Mouse (Mus musculus) c-Kit-positive CD71-positive TER-119-positive erythroid progenitor cells, embryonic 14.5 days (primary cell): ENCODE results near the gene 1700012A03Rik.

Experiments used
- DNase-seq: peaks from one replicate; pipeline ENCODE4 v3.0.0-alpha.2; 2013; ENCODE audit warnings: low spot score

Gene 1700012A03Rik

DNA sequence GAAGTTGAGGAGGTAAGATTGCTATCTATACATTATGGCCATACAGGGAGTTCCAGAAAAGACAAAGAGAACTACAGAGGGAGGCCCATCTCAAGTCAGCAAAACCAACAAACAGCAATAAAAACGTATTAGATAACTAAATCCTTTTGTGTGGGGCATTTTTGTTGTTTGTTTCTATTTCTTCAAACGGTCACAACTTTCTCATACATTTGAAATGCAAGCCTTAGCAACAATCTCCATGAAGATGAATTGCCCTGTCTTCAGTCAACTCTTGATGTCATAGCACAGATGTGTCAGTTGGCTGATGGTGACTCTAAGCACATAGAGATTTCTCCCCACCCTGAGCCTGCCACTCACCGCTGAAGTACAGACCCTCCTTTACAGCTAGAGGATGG is at the start of gene 1700012A03Rik:
Gene 1700012A03Rik (plus strand): TSS at position 296 of the 395 bp plus-strand sequence.
- DNase-seq, result no peak

DNA sequence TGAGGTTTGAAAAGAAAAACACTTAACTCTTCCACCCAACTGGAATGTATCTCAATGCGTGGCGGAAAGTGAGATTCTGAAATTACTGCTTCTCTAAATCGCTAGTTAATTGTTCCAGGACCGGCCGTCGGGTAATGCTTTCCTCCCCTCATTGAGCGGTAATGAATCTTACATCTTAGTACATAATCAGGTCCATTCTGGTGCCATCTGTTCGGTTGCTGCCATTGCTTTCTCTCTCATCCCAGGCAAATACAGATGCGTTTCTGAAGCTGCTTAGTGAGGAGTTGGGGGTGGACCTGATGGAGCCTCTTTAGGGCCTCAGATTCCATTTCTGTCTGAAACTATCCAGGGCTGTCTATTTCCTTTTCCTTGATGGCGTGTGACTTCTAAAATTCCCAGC is 45.8 kb upstream of the 1700012A03Rik start:
- DNase-seq, result no peak

DNA sequence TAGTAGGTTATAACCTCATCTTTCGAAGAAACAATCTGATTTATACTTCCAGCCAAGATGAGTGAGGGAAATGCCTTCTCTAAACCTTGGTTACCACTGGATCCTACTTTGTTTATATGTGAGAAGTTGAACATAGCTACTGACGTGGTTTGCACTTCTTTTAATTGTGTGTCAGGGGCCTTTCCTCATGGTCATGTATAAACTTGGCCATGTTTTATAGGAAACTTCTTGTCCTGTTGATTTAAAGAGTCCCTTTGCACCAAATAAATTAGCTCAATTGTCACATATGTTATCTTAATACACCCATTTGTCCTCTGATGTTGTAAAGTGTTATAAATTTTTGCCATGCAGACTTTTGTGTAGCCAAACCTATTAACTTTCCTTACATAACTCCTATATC is 44.1 kb upstream of the 1700012A03Rik start:
- DNase-seq, result no peak

DNA sequence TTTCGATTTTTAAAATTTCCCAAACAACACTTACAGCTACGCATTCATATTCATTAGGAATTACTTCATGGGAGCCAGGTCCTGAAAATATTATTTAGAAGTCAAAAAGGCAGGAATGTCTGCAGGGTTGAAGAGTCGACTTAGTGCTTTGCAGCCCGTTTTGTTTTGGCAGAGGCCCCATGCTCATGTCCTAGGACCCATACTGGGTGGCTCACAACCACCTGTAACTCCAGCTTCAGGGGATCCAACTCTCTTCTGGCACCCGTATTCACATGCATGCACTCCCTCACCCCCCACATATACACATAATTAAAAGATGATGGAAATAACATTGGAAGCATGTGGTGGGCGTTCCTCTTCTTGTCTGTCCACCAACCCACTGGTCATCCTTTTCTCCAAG is 43.7 kb upstream of the 1700012A03Rik start:
- no peak for DNase-seq

DNA sequence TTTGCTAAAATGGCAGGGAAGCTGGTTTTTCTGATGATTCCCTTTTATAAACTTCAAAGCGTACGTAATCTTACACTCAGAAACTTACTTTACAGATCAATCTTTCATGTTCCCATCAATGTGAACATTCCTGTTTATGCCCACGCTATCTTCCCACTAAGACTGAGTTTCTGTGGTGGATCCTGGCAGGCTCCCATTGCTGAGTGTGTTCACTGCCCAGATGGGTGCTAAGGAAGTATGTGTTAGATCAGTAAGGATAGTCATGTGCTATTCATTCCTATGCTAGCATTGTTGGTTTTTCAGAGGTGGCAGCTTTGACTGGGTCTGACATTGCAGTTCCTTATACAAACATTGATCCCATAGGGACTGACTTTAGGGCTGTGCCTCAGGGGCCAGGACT is 42.7 kb upstream of the 1700012A03Rik start:
- no peak for DNase-seq

DNA sequence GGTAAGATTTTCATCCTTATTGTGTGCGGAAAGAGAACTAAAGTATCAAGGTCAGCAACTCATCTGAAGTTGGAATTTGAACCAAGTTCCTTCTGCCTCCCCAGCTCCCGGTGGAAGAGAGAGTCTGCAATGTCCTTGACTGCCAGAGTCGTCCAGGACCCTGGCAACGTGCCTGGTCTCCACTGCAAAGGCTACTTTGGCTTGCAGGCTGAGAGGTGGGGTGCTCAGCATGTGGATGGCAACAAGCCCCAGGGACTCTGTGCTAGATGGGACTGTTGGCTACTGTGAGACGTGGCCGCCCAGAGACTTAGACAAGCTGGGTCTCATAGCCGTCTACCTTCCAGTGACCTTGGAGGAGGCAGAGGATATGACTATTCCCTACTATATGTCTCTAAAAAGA is 33.2 kb upstream of the 1700012A03Rik start:
- no peak for DNase-seq

DNA sequence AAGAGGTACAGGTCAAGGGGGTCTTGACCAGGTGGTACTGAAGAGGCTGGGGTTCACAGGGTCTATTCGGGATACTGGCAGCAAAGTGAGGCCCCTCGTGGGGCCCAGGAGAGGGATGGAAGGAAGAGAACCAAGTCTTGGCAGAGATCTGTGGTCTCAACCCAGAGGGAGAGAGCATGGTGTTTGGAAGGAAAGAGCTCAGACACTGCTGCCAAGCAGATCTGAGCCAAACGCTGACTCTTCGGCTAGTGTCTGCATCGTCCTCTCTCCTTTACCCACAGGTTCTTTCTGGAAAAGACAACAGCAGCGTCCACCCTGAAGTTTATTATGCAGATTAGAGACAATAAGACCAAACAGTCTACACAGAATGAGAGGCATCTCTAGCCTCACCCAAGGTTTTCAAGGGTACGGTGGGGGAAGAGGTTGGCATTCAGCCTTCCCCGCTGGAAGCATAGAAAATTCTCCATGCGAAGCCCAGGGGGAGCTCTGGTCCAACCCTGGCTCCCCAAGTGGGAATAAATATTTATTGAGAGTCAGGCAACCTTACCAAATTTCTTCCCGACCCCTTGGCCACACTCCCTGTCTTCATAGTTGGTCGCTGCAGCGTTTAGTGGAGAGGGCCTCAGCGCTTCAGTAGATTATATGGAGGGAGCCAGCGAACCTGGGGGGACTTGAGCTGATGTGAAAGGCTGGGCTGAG is 32.5 kb upstream of the 1700012A03Rik start:
- no peak for DNase-seq

DNA sequence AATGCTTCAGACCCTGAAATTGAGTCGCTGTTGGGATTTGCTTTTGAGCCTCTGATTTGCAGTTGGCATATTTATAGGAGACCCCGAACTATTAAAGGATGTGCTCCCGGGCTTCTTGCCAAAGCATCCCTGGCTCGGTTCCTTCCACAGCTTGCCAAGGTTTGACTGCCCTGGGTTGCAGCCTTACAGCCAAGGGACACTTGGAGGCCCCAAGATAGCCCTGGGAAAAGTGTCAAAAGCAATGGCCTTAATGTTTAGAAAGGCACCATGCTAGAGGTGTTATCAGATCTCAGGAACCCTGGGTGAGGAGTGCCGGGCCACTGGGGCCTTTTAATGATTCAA is 32.0 kb upstream of the 1700012A03Rik start:
- no peak for DNase-seq

DNA sequence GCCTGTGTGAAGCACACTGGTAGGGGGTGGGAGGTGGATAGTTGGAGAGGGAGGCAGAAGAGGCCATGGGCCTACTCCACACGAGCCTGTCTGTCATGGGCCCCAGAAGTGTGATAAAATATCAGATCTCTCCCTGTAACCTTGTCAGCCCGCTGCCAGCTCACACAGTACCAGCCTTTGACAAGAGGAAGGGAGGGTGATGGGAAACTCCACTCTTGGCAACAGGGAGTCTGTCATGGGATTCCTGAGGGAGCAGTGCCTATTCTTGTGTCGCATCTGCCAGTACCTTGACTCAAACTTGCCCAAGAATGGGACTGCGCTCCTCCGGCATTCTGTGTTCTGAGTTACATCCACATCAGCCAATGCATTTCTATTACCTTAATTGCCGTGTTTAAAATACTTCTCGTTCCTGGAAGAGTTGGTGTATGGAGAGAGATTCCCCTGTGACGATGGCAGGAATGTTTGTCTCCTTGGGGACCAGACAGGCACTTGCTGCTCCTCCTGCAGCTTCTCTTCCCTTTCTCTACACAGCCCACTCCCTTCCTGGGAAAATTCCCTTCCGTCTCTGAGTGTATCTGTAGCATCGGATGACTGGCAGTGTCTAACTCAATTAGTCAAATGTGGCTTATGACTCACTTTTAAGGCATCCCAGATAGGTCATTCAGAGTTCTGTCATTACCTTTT is 28.1 kb upstream of the 1700012A03Rik start:
- DNase-seq, result no peak

DNA sequence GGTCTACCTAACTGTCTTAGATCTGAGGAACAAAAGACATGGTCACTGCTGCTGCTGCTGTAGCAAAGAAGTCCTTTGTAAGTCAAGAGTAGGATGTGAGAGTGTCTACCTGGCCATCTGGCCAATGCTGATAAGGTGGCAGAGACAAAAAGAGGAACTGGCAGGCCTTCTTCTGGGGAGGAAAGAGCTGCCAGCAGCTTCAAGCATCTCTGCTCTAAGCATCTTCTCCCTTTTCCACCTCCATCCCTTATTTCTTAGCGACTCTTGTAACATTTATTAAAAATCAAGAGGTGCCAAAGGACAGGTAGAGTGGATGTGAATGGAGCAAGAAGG is 27.5 kb upstream of the 1700012A03Rik start:
- no peak for DNase-seq

DNA sequence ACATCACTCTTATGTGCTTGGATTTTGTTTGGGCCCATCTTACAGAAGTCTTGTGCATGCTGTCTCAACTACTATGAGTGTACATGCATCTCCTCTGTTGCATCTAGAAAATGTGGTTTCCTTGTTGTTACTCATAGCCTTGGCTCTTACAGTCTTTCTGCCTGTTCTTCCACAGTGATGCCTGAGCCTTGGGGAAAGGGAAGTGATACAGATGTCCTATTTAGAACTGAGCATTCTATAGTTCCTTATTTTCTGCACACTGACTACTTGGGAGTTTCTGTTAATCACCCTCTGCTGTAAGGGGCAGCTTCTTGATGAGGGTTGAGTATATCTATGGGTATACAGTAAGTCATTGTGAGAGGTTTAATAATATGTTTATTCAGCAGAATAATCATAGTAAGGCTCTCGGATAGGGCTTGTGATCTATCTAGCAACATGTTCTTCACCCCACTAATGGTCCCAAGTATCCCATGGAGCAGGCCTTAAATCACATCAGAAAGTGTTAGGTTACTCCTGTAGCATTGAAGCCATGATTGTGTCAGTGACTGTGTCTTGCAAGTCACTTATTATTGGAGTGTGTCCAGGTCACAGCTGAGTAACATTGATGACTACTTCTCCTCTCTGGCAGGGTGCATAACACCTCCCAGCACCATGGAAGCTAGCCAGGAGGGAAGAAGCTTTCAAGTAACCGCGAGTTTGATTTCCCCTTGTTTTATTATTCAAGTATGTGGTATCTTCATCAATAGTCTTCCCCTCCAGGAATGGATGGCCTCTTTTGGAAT is 21.6 kb upstream of the 1700012A03Rik start:
- no peak for DNase-seq

DNA sequence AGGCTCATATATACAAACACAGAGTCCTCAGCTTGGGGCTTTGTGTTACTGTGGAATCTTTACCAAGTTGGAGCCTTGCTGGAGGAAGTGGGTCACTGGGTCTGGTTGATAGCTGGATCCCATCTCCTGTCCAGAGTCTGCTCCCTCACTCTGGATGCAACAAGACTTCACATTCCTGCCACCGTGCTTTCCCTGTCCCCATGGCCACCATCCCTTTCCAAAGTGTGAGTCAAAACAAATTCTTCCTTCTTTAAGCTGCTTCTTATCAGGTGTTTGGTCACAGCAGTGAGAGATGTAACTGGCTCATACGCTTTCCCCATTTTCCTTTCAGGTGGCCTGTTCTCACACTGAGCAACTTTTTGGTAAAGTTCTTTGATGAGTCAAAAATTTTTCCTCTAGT is 15.8 kb upstream of the 1700012A03Rik start:
- no peak for DNase-seq

DNA sequence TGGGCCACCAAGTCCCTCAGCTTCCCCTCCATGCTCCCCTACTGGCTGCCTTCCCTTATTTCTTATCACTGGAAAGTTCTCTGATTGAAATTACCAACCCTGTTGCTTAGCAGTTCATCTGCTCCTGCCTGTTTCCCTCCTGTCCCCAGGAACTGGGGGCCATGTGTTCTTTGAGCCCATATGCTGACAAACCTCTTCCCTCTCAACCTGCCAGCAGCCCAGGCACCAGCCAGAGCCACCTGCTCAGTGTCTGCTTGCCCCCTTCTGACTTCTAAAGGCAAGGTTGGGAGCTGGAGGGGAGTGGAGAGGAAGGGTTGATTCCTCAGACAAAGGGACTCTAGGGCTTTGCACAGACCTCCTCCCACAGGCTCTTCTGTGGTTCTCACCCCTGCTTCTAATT is 4.7 kb upstream of the 1700012A03Rik start:
- DNase-seq, result no peak

DNA sequence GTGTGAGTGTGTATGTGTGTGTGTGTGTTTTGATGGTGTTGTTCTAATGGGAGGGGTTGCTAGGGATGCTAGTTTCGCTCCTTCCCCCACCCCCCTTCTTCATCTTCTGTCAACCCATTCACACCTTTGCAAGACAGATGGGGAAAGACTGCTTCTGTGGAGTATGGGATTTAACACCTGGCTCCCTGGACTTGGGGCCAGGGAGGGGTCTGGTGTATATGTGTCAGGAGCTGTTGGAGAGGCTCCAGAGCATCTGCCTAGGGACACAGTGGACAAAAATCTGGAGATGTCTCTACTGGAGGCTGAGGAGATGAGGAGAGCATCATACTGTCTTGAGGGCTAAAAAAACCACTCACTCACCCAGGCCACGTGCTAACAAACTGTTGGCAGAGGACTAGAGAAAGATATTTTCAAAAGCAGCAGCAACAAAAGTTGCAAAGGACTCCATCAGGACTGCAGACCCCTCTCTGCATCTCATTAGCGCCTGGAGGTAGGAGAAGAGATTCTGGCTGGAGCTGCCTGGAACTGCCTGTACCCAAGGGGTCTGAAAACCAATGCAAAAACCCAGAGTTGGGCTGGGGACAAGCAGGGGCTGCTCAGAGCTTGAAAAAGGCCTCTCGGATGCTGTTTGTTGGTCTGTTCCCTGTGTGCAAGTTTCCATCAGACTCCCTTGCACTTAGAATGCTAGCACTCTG is 643 bp upstream of the 1700012A03Rik start:
- no peak for DNase-seq

DNA sequence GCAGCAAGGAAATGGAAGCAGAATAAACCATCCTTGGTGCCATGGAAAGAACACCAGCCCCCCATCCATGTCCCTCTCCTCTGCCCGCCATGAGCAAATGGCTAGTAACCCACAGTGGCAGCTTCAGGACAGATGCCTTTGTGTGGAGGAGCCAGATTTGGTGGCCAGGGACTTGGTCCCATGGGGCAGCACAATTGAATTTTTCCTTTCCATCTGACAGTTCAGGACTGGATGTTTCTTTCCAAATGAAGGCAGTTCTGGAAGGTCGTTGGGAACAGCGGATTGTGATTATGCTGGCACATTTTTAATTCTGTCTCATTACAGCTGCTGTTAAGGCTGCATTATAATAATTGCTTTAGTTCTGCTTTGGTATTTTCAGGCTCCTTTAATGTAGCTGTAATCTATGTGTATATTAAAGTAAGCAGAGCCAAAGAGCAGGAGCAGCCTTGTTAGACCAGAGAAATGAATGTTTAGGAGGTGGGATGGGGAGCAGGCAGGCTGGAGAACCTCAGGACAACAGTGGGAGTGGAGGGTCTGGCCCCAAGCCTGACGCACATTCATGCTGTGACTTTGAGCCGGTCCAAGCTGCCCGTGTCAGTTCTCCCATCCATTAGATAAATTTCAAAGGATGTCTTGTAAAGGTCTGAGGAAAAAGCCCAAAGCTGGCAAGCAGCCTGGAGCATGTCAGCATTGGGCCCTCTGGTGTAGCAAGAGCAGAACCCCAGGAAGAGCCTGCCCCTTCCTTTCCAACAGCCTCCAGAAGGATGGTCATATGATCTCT is 2.3 kb downstream of the 1700012A03Rik start:
- DNase-seq, result no peak

DNA sequence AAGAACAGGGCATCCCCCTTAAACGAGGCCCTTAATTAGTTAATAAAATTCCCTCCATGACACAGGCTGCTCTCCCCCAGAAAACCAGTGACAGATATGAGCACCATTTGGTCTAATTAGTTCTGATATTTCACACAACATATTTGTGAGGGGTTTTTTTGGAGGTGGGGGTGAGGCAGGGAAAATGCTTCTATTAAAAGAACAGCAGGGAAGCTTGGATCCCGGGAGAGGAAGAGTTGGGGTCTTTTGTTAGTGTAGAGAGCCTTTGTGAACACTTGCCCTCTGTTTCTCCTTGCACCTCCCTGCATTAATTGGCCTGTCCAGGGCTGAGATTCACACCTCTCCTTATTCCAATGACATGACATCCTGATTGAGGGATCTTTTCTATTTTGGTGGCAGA is 6.5 kb downstream of the 1700012A03Rik start:
- no peak for DNase-seq

DNA sequence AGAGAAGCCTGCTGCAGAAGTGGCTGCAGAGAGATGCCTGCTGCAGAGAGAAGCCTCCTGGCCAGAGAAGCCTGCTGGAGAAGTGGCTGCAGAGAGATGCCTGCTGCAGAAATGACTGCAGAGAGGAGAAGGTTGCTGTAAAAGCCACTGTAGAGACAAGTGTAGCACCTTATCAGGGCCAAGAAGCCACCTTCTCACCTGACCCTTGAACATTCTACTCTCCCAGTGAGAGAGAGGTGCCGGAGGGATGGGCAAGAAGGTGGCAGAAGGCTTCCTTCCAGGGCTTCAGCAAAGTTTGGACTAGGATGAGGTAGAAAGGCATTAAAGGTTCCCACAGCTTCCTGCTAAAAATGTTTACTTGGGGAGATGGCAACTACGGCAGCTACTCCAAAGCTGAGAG is 8.5 kb downstream of the 1700012A03Rik start:
- no peak for DNase-seq

DNA sequence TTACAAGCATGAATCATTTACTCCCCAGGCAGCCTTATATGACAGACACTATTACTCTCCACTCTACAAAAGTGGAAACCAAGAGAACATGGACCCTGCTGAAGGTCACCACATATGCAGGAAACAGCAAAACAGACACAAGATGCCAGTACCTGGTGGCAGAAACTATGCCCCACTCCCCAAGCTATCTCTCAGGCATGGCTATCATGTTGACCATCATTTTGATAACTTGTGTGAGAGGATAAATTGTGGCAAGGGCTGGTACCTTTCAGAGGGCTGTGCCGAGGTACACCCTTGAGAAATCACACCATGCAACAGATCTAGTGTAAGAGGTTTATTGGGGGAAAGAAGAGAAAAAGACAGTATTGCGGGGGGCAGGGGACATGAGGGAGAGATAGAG is 10.6 kb downstream of the 1700012A03Rik start:
- no peak for DNase-seq

DNA sequence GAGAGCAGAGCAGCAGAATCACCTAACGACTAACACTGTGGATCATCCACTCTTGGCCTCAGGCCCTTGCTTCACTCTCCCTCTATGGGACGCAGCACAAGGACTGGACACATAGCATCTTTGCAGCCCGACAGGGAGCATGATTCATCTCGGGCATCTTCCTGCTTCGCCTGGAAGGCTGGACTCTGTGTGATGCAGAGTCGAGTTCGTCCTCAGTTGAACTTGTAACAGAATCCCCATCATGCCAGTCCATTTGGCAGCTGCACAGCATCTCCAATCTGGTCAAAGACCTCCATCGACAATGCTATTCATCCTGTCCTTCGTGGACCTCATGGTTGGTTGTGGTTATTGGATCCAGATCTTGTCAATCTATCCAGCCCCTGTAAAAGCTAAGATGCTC is 11.2 kb downstream of the 1700012A03Rik start:
- no peak for DNase-seq

DNA sequence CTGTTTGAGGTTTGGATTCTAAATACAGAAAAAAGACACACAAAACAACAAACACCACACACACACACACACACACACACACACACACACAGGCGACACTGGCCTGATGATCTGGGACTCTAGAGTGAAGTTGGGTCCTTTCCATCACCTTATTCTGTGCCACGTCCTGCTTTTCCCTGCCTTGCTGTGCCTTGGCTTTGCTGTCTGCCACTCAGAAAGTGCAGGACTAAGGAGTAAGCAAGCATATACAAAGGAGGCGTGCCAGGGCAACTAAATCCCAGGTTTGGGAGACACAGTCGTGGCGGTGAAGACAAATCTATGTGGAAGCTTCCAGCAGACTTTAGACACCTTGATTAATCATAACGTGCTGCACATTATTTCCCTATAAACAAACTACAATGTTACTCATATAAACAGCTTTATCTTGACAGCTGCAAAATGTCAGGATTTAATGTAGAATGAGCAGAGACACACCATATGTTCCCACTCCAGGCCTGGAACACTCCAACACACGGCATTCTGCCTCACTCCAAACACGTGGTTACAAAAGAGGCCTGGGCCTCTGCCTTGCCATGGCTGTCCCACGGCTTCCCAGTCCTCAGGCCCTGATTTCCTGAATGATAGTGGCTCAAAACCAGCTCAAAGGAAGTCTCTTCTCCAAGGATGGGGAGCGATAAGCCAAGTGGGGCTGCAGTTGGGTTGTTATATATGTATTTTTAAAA is 15.9 kb downstream of the 1700012A03Rik start:
- no peak for DNase-seq

DNA sequence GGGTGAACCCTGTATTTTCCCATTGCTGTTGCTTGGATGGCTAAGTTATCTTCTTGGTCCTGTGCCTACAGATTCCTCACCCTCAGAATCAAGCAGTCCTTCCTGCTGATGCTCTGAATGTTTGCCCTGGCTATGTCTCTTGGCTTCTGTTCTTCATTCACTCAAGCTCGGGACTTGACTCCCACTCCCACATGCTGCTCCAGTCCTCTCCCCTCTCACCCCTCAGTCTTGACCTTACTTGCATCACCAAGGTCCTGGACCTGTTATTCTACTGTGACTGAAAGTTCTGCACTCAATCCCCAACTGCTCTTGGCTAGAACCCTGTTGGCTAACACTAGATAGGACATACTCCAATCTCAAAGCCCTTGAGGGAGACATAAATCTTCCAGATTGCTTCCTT is 22.1 kb downstream of the 1700012A03Rik start:
- DNase-seq, result no peak
